Mouse (Mus musculus) left cerebral cortex, postnatal 14 days (tissue): Measurements from ENCODE around the gene Trim3. TPM values are rescaled to one million over a fixed set of nuclear protein-coding genes. Genes with fewer than 3 reads are reported as not detected.

Source experiments
- DNase-seq, 2 experiments: peaks; one replicate each; pipeline ENCODE4 v3.0.0; 2021 to 2022; ENCODE audit warnings: low spot score in 2 of 2, mixed read lengths in 1 of 2
- intact Hi-C: fragments of 180-260 bp; cut with DNase I; formaldehyde crosslinking; loops from one replicate; pipeline ENCODE4 v1.15.1; 2025
- total RNA-seq, 2 experiments: library from RNA; stranded (reverse); gene quantifications; 2 replicates each; pipeline ENCODE4 v1.2.3; 2021

Trim3 gene
- total RNA-seq, 2 experiments from 2014 or later = 146 to 148 TPM

GRCm38 (mm10) chr7:105568988-105569471 is 64.3 kb downstream of the Trim3 start:
- DNase-seq = peak; percentile 88 to 91
- intact Hi-C loops = loop anchor here (5.0 kb wide), 1 partner anchor 63 kb away; the partner anchor contains the start of gene Trim3

GRCm38 (mm10) chr7:105568583-105568982 is 64.8 kb downstream of the Trim3 start:
- intact Hi-C loops = loop anchor here (5.0 kb wide), 1 partner anchor 64 kb away; the partner anchor contains the start of gene Trim3
- DNase-seq = peak; percentile 73 to 87

- intact Hi-C loops = loop anchor here (5.0 kb wide), 1 partner anchor 67 kb away; the partner anchor contains the start of gene Trim3
- peak in 1 of 2 experiments; percentile 75 for DNase-seq
Observed at GRCm38 (mm10) chr7:105565071-105565836, 68.1 kb downstream of the Trim3 start.

GRCm38 (mm10) chr7:105563367-105563766 is 70.0 kb downstream of the Trim3 start:
- peak in 1 of 2 experiments; percentile 71 for DNase-seq
- intact Hi-C loops = no loop called here

GRCm38 (mm10) chr7:105562317-105562716 is 71.1 kb downstream of the Trim3 start:
- intact Hi-C loops = no loop called here

GRCm38 (mm10) chr7:105559016-105559415 is 74.4 kb downstream of the Trim3 start:
- intact Hi-C loops = loop anchor here (10.0 kb wide), 1 partner anchor 176 kb away; the partner anchor contains the start of genes Ilk and Rrp8
- DNase-seq = peak; percentile 67 to 79

More at GRCm38 (mm10) chr7:105562317-105562716, 71.1 kb downstream of the Trim3 start:
- DNase-seq = no peak

- intact Hi-C loops = loop anchor here (10.0 kb wide), 1 partner anchor 177 kb away; the partner anchor contains the start of genes Ilk and Rrp8
- DNase-seq = no peak
Observed at GRCm38 (mm10) chr7:105557671-105558070, 75.7 kb downstream of the Trim3 start.

- intact Hi-C loops = loop anchor here (10.0 kb wide), 1 partner anchor 178 kb away; the partner anchor contains the start of genes Ilk and Rrp8
- DNase-seq = no peak
Observed at GRCm38 (mm10) chr7:105556406-105556805, 77.0 kb downstream of the Trim3 start.

GRCm38 (mm10) chr7:105555571-105555970 is 77.8 kb downstream of the Trim3 start:
- DNase-seq = no peak
- intact Hi-C loops = loop anchor here (10.0 kb wide), 1 partner anchor 179 kb away; the partner anchor contains the start of genes Ilk and Rrp8

Other genes with a start within 250 kb of the Trim3 start
- gene Fam160a2, start 233.5 kb downstream of the Trim3 start, total RNA-seq = 10 to 100 TPM; 70.2 to 74.2 TPM
- under 1 TPM; 0.37 to 0.51 TPM for gene Cnga4, start 229.0 kb downstream of the Trim3 start, total RNA-seq
- 10 to 100 TPM; 56.6 to 62.4 TPM for gene Cckbr, start 207.8 kb downstream of the Trim3 start, total RNA-seq
- gene Cavin3, start 151.3 kb downstream of the Trim3 start, total RNA-seq = 10 to 100 TPM; 19.0 to 21.1 TPM
- 100 to 1,000 TPM; 111 to 112 TPM for gene Smpd1, start 79.2 kb downstream of the Trim3 start, total RNA-seq
- gene Apbb1, start 51.9 kb downstream of the Trim3 start, total RNA-seq = 100 to 1,000 TPM; 450 to 459 TPM
- under 1 TPM; 0.23 to 0.24 TPM for gene Hpx, start 33.4 kb downstream of the Trim3 start, total RNA-seq
- 10 to 100 TPM; 79.1 to 82.2 TPM for gene Timm10b, start 6.5 kb upstream of the Trim3 start, total RNA-seq
- 100 to 1,000 TPM in 1 of 2 experiments, 10 to 100 TPM in 1; 96.6 to 104 TPM for gene Arfip2, start 6.8 kb upstream of the Trim3 start, total RNA-seq
- gene Gm45799, start 7.0 kb upstream of the Trim3 start, total RNA-seq = 10 to 100 TPM; 10.6 to 13.6 TPM
- gene Dnhd1, start 17.3 kb upstream of the Trim3 start, total RNA-seq = 1 to 10 TPM; 4.9 to 5.0 TPM
- 10 to 100 TPM; 94.1 to 97.2 TPM for gene Ilk, start 103.0 kb upstream of the Trim3 start, total RNA-seq
- gene Rrp8, start 103.8 kb upstream of the Trim3 start, total RNA-seq = 10 to 100 TPM; 10.1 to 15.2 TPM
- 100 to 1,000 TPM; 129 to 151 TPM for gene Taf10, start 110.8 kb upstream of the Trim3 start, total RNA-seq
- 10 to 100 TPM; 43.8 to 46.5 TPM for gene Tpp1, start 118.7 kb upstream of the Trim3 start, total RNA-seq
- 10 to 100 TPM; 16.4 to 18.7 TPM for gene Dchs1, start 154.1 kb upstream of the Trim3 start, total RNA-seq
- 100 to 1,000 TPM; 115 to 117 TPM for gene Mrpl17, start 177.5 kb upstream of the Trim3 start, total RNA-seq